Mouse (Mus musculus): ENCODE results near the gene H2afy. TPM values are rescaled to one million over a fixed set of nuclear protein-coding genes. Genes with fewer than 3 reads are reported as not detected.

Gene H2afy
- total and polyA plus RNA-seq, 3 experiments, result 148 to 162 (median 153) TPM

GRCm38 (mm10) chr13:56095601-56096195, 40.5 kb downstream of the H2afy start:
- H3K79me2 ChIP-seq (replicated peaks; ENCODE audit: control insufficient read depth, extremely low read depth, insufficient read depth, poor library complexity, severe bottlenecking), result no peaks in the 10 kb centered on the region
- no peak for TF ChIP-seq MXI1 (IDR thresholded peaks at IDR 0.05; ENCODE audit: low read depth, low read length)
- no peak for TF ChIP-seq BHLHE40 (IDR thresholded peaks at IDR 0.05; ENCODE audit: low read depth, low read length)
- no peak for TF ChIP-seq NRF1 (IDR thresholded peaks at IDR 0.05; ENCODE audit: low read depth, low read length)
- TF ChIP-seq POLR2AphosphoS2 (IDR thresholded peaks at IDR 0.05; ENCODE audit: low read depth, low read length), result no peak
- no peak for TF ChIP-seq ELF1 (IDR thresholded peaks at IDR 0.05; ENCODE audit: low read depth, low read length)
- TF ChIP-seq JUN (IDR thresholded peaks at IDR 0.05; ENCODE audit: insufficient read depth, low read depth, low read length), result no peak
- no peak for TF ChIP-seq MEF2A (IDR thresholded peaks at IDR 0.05; ENCODE audit: borderline replicate concordance, low read depth, low read length)
- TF ChIP-seq MYC (IDR thresholded peaks at IDR 0.05; ENCODE audit: low read depth, low read length), result no peak
- no peak for TF ChIP-seq HCFC1 (IDR thresholded peaks at IDR 0.05; ENCODE audit: low read depth, low read length)
- TF ChIP-seq CTCF (conservative IDR thresholded peaks at IDR 0.05 in 1 of 2, IDR thresholded peaks at IDR 0.05 in 1 of 2; ENCODE audit: low read depth in 2 of 2, low read length in 2 of 2), result no peak
- TF ChIP-seq CHD1 (IDR thresholded peaks at IDR 0.05; ENCODE audit: low read depth, low read length), result no peak
- TF ChIP-seq RCOR1 (conservative IDR thresholded peaks at IDR 0.05; ENCODE audit: low read depth, low read length), result no peak
- no peak for TF ChIP-seq MAFK (IDR thresholded peaks at IDR 0.05; ENCODE audit: insufficient replicate concordance, low read length)
- TF ChIP-seq ZMIZ1 (IDR thresholded peaks at IDR 0.05; ENCODE audit: low read depth, low read length), result no peak
- TF ChIP-seq NELFE (IDR thresholded peaks at IDR 0.05; ENCODE audit: low read depth, low read length), result no peak
- no peak for TF ChIP-seq RAD21 (IDR thresholded peaks at IDR 0.05; ENCODE audit: low read depth, low read length)
- H3K36me3 ChIP-seq (replicated peaks in 1 of 2; ENCODE audit: control insufficient read depth in 1 of 2, insufficient read depth in 1 of 2, low read length in 1 of 2), result peaks cover 41 to 84% of the 10 kb centered on the region in 2 experiments
- H3K9ac ChIP-seq (ENCODE audit: insufficient read depth, low read depth), result no peak overlapping the region
- H3K27ac ChIP-seq (ENCODE audit: insufficient read depth, low read depth), result no peak overlapping the region
- dilution Hi-C loops (cut with MboI; ENCODE audit: extremely low pct_ligation_motif_present, extremely low pct_unique_long_range_greater_than_20kb, low sequenced_read_pairs), result no loop called here
- in situ Hi-C loops (cut with MboI; ENCODE audit: low pct_ligation_motif_present, low pct_unique_long_range_greater_than_20kb, low sequenced_read_pairs), result no loop called here
- H3K4me1 ChIP-seq (ENCODE audit: control insufficient read depth in 1 of 2, insufficient read depth in 2 of 2), result no peaks in the 10 kb centered on the region
- no peaks in the 10 kb centered on the region for H3K9me3 ChIP-seq (replicated peaks; ENCODE audit: low read length)
- H3K27me3 ChIP-seq (replicated peaks), result no peaks in the 10 kb centered on the region
- H3K4me3 ChIP-seq (replicated peaks in 1 of 3; ENCODE audit: low read depth in 2 of 3, low read length in 2 of 3, poor library complexity in 1 of 3), result no peak overlapping the region
- DNase-seq (ENCODE audit: extremely low read depth), result no peak
- no peak overlapping the region for H3K4me2 ChIP-seq (ENCODE audit: insufficient read depth, low read depth, poor library complexity, severe bottlenecking)

GRCm38 (mm10) chr13:56094544-56094943, 41.6 kb downstream of the H2afy start:
- DNase-seq (ENCODE audit: extremely low read depth), result no peak
- no peaks in the 10 kb centered on the region for H3K9me3 ChIP-seq (replicated peaks; ENCODE audit: low read length)
- dilution Hi-C loops (cut with MboI; ENCODE audit: extremely low pct_ligation_motif_present, extremely low pct_unique_long_range_greater_than_20kb, low sequenced_read_pairs), result no loop called here
- no peaks in the 10 kb centered on the region for H3K79me2 ChIP-seq (replicated peaks; ENCODE audit: control insufficient read depth, extremely low read depth, insufficient read depth, poor library complexity, severe bottlenecking)
- H3K4me1 ChIP-seq (ENCODE audit: control insufficient read depth in 1 of 2, insufficient read depth in 2 of 2), result no peaks in the 10 kb centered on the region
- no peak overlapping the region for H3K27ac ChIP-seq (ENCODE audit: insufficient read depth, low read depth)
- H3K9ac ChIP-seq (ENCODE audit: insufficient read depth, low read depth), result no peak overlapping the region
- TF ChIP-seq USF2 (conservative IDR thresholded peaks at IDR 0.05; ENCODE audit: low read depth, low read length) (no peak), TBP (conservative IDR thresholded peaks at IDR 0.05; ENCODE audit: low read depth, low read length) (no peak), MAX (IDR thresholded peaks at IDR 0.05; ENCODE audit: low read length) (no peak), RAD21 (IDR thresholded peaks at IDR 0.05; ENCODE audit: low read depth, low read length) (no peak), ZKSCAN1 (IDR thresholded peaks at IDR 0.05; ENCODE audit: borderline replicate concordance, low read depth, low read length) (no peak), CHD1 (IDR thresholded peaks at IDR 0.05; ENCODE audit: low read depth, low read length) (no peak), CHD2 (IDR thresholded peaks at IDR 0.05; ENCODE audit: low read length) (no peak)
- H3K27me3 ChIP-seq (replicated peaks), result no peaks in the 10 kb centered on the region
- H3K36me3 ChIP-seq (replicated peaks in 1 of 2; ENCODE audit: control insufficient read depth in 1 of 2, insufficient read depth in 1 of 2, low read length in 1 of 2), result peaks cover 46 to 84% of the 10 kb centered on the region in 2 experiments
- no peak overlapping the region for H3K4me2 ChIP-seq (ENCODE audit: insufficient read depth, low read depth, poor library complexity, severe bottlenecking)
- H3K4me3 ChIP-seq (replicated peaks in 1 of 3; ENCODE audit: low read depth in 2 of 3, low read length in 2 of 3, poor library complexity in 1 of 3), result no peak overlapping the region
- in situ Hi-C loops (cut with MboI; ENCODE audit: low pct_ligation_motif_present, low pct_unique_long_range_greater_than_20kb, low sequenced_read_pairs), result no loop called here

All from CH12.LX (cell line).